19 mouse cellular contexts compared by ENCODE assay signal in the genomic region with DNA sequence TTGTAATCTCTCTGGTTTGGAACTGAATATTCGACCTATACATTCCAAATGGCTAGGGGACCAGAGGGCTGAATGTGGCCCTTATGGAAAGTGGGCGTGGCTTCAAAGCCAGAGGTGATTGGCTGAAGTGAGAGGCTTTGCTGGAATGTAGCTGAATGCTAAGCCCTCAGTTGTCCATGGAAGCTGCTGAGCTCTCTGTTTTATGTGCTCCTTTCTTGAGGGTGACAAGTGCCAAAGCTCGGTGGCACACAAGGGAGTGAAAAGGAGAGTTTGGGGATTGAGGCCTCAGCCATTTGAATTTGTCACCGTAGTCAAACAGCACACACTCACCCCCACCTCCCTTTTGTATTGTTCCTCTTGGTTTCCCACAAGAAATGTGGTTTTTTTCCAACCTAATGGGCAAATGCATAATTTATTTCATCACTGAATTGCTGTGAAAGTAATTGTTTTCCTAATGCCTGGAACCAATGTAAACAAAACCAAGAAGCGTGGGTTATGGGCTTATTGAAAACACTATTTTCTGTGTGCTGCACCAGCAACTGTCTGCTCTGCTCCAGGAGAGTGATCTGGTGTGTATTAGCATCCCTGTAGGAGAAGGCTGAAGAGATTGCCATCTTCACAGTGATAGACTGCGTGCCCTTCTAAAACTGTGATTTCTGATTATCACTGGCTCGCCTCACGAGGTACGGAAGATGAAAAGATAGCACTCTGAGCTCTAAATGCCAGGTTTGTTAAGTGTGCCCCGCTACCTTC.
A peak's percentile ranks its signal among the peaks of the same experiment; 100 is the strongest.
DNase-seq lines count a peak whose midpoint lies in the region; ATAC-seq and TF ChIP-seq lines count a peak whose summit lies in the region.
"Had no signal": no experiment of that assay in that cellular context is flagged by ENCODE, and none has a peak within 500 bp of the region (broad histone marks: within the 10 kb centered on the region; RNA-seq: fewer than 3 reads in every experiment).

No protein-coding gene starts in this region.

- H3K27ac ChIP-seq in hindbrain, embryonic 11.5 days (ENCODE audit: low read depth, low read length), result no peak overlapping the region
- peak overlapping the region; percentile 58 for H3K27ac ChIP-seq in midbrain, embryonic 12.5 days (replicated peaks)
- peak overlapping the region; percentile 28; the same call in 1 of the 2 replicates for H3K27ac ChIP-seq in neural tube, embryonic 14.5 days (ENCODE audit: low read depth, low read length)
- no peak overlapping the region for H3K27ac ChIP-seq in layer of hippocampus, adult 2 months
- H3K27ac ChIP-seq: embryonic facial prominence, embryonic 13.5 days; gastrocnemius, adult 2 months; limb, embryonic 13.5 days had no signal

- H3K4me1 ChIP-seq in hindbrain, embryonic 11.5 days (replicated peaks; ENCODE audit: control insufficient read depth, insufficient read depth, low read length), result no peaks in the 10 kb centered on the region
- H3K4me1 ChIP-seq in midbrain, embryonic 12.5 days, result peaks cover 23% of the 10 kb centered on the region
- H3K4me1 ChIP-seq in neural tube, embryonic 14.5 days (ENCODE audit: control insufficient read depth, insufficient read depth, low read length), result peaks cover 9% of the 10 kb centered on the region
- H3K4me1 ChIP-seq: megakaryocyte, embryonic 14.5 days had no signal

- no peaks in the 10 kb centered on the region for H3K27me3 ChIP-seq in hindbrain, embryonic 11.5 days (ENCODE audit: control insufficient read depth, insufficient read depth, low read length)
- no peaks in the 10 kb centered on the region for H3K27me3 ChIP-seq in midbrain, embryonic 12.5 days
- no peaks in the 10 kb centered on the region for H3K27me3 ChIP-seq in neural tube, embryonic 14.5 days (ENCODE audit: control insufficient read depth, insufficient read depth, low read length)
- H3K27me3 ChIP-seq: embryonic facial prominence, embryonic 13.5 days; limb, embryonic 13.5 days; megakaryocyte, embryonic 14.5 days had no signal

- peak; percentile 77 for DNase-seq in heart, adult 11 months
- no peak for DNase-seq in heart, adult 9 months (ENCODE audit: low spot score in 2 of 2)
- no peak for DNase-seq in hindbrain, embryonic 11.5 days (ENCODE audit: low spot score)
- DNase-seq in thymus, adult 18-20 months, result no peak
- no peak for DNase-seq in layer of hippocampus, adult 2 months (ENCODE audit: low spot score in 2 of 2)
- DNase-seq: adrenal gland, postnatal 14 days; B cell, adult 2 months; cerebellum, adult 8-10 months; gastrocnemius, adult 2 months; heart, postnatal 4 days; kidney, adult 11 months; kidney, postnatal 10 days; layer of hippocampus, adult 9-11 months; lung, postnatal 10 days had no signal

- TF ChIP-seq CTCF in layer of hippocampus, adult 2 months (conservative IDR thresholded peaks at IDR 0.05), result no peak

- H3K9ac ChIP-seq in hindbrain, embryonic 11.5 days (ENCODE audit: low read depth, low read length), result no peak overlapping the region
- no peak overlapping the region for H3K9ac ChIP-seq in midbrain, embryonic 12.5 days (replicated peaks)
- no peak overlapping the region for H3K9ac ChIP-seq in neural tube, embryonic 14.5 days (replicated peaks; ENCODE audit: low read depth, low read length)
- H3K9ac ChIP-seq: embryonic facial prominence, embryonic 13.5 days; limb, embryonic 13.5 days had no signal

- no peaks in the 10 kb centered on the region for H3K36me3 ChIP-seq in hindbrain, embryonic 11.5 days (ENCODE audit: control insufficient read depth, insufficient read depth, low read length)
- H3K36me3 ChIP-seq in midbrain, embryonic 12.5 days, result no peaks in the 10 kb centered on the region
- H3K36me3 ChIP-seq in neural tube, embryonic 14.5 days (ENCODE audit: control insufficient read depth, insufficient read depth, low read length), result no peaks in the 10 kb centered on the region
- H3K36me3 ChIP-seq: embryonic facial prominence, embryonic 13.5 days; limb, embryonic 13.5 days had no signal

- no peak overlapping the region for H3K4me3 ChIP-seq in hindbrain, embryonic 11.5 days (ENCODE audit: low read depth, low read length)
- H3K4me3 ChIP-seq in midbrain, embryonic 12.5 days, result no peak overlapping the region
- no peak overlapping the region for H3K4me3 ChIP-seq in neural tube, embryonic 14.5 days (ENCODE audit: low read depth, low read length)
- H3K4me3 ChIP-seq in layer of hippocampus, adult 2 months, result no peak overlapping the region
- H3K4me3 ChIP-seq: embryonic facial prominence, embryonic 13.5 days; gastrocnemius, adult 2 months; limb, embryonic 13.5 days; megakaryocyte, embryonic 14.5 days had no signal

- H3K9me3 ChIP-seq in hindbrain, embryonic 11.5 days (ENCODE audit: control insufficient read depth, low read length), result no peaks in the 10 kb centered on the region
- no peaks in the 10 kb centered on the region for H3K9me3 ChIP-seq in midbrain, embryonic 12.5 days
- H3K9me3 ChIP-seq in neural tube, embryonic 14.5 days (ENCODE audit: control insufficient read depth, low read length), result no peaks in the 10 kb centered on the region
- H3K9me3 ChIP-seq: embryonic facial prominence, embryonic 13.5 days had no signal

- ATAC-seq in hindbrain, embryonic 11.5 days (ENCODE audit: low FRiP score), result peak; percentile 74
- ATAC-seq in midbrain, embryonic 12.5 days (ENCODE audit: low FRiP score, low read depth), result peak; percentile 89
- ATAC-seq in neural tube, embryonic 14.5 days (ENCODE audit: low read depth), result peak; percentile 64

- H3K4me2 ChIP-seq in hindbrain, embryonic 11.5 days (replicated peaks; ENCODE audit: low read depth, low read length), result no peak overlapping the region
- H3K4me2 ChIP-seq in midbrain, embryonic 12.5 days (replicated peaks), result no peak overlapping the region
- H3K4me2 ChIP-seq in neural tube, embryonic 14.5 days (ENCODE audit: low read depth, low read length), result no peak overlapping the region
- H3K4me2 ChIP-seq: embryonic facial prominence, embryonic 13.5 days; limb, embryonic 13.5 days had no signal

- WGBS in hindbrain, embryonic 11.5 days, result 61% methylated on average over 10 of the region's 10 CpGs
- WGBS in midbrain, embryonic 12.5 days, result 46% methylated on average over 10 of the region's 10 CpGs
- 38% methylated on average over 10 of the region's 10 CpGs for WGBS in neural tube, embryonic 14.5 days

Comparison
In these comparisons a context has a peak if more than half of its experiments do, and no peak if none do; other contexts are left out.
1. H3K27ac ChIP-seq: peak in midbrain, embryonic 12.5 days (single experiment) and neural tube, embryonic 14.5 days (single experiment); none in hindbrain, embryonic 11.5 days (single experiment) and layer of hippocampus, adult 2 months (single experiment).
2. Peak in every context shown above with its lines, with median percentiles within 50 percentile points of each other: ATAC-seq.